Mouse (Mus musculus) urinary bladder, postnatal 10 days (tissue): ENCODE data around the gene Rbm34.
"Not testable (repeated sequence)": the region's sequence is repeated elsewhere in the genome, so short reads cannot be mapped to it uniquely, and the experiment has no call there.

Experiments used
- DNase-seq: peaks from one replicate; pipeline ENCODE4 v3.0.0; 2022; ENCODE audit warnings: low spot score

The Rbm34 gene

GRCm38 (mm10) chr8:126970579-126971313 is at the start of gene Rbm34:
Gene Rbm34, minus strand, starts transcription at chr8:126971071.
- peak; percentile 59 for DNase-seq

- DNase-seq: no peak
These were observed 40.8 kb upstream of the Rbm34 start for GRCm38 (mm10) chr8:127011668-127012067.

- DNase-seq: no peak
These were observed 23.6 kb upstream of the Rbm34 start for GRCm38 (mm10) chr8:126994506-126994905.

- no peak for DNase-seq
These were observed 18.7 kb upstream of the Rbm34 start for GRCm38 (mm10) chr8:126989363-126990153.

- no peak for DNase-seq
These were observed 17.6 kb upstream of the Rbm34 start for GRCm38 (mm10) chr8:126988346-126989006.

- DNase-seq: peak; percentile 39
These were observed 15.6 kb upstream of the Rbm34 start for GRCm38 (mm10) chr8:126986495-126986894.

GRCm38 (mm10) chr8:126980046-126980445 is 9.2 kb upstream of the Rbm34 start:
- DNase-seq: no peak

GRCm38 (mm10) chr8:126979091-126979920 is 8.4 kb upstream of the Rbm34 start:
- DNase-seq: no peak

- DNase-seq: not testable (repeated sequence)
These were observed 7.7 kb upstream of the Rbm34 start for GRCm38 (mm10) chr8:126978535-126978934.

- DNase-seq: no peak
These were observed 7.2 kb upstream of the Rbm34 start for GRCm38 (mm10) chr8:126978028-126978427.

- DNase-seq: no peak
These were observed 5.9 kb upstream of the Rbm34 start for GRCm38 (mm10) chr8:126976608-126977348.

GRCm38 (mm10) chr8:126975706-126976105 is 4.8 kb upstream of the Rbm34 start:
- DNase-seq: no peak

GRCm38 (mm10) chr8:126974511-126974910 is 3.6 kb upstream of the Rbm34 start:
- no peak for DNase-seq

GRCm38 (mm10) chr8:126973686-126974265 is 2.9 kb upstream of the Rbm34 start:
- no peak for DNase-seq

- no peak for DNase-seq
These were observed 1.8 kb upstream of the Rbm34 start for GRCm38 (mm10) chr8:126972649-126973048.

GRCm38 (mm10) chr8:126972102-126972501 is 1.2 kb upstream of the Rbm34 start:
- DNase-seq: no peak

- no peak for DNase-seq
These were observed 418 bp upstream of the Rbm34 start for GRCm38 (mm10) chr8:126971314-126971664.

GRCm38 (mm10) chr8:126969546-126969945 is 1.3 kb downstream of the Rbm34 start:
- DNase-seq: no peak

- DNase-seq: no peak
These were observed 2.8 kb downstream of the Rbm34 start for GRCm38 (mm10) chr8:126968107-126968506.

- no peak for DNase-seq
These were observed 5.6 kb downstream of the Rbm34 start for GRCm38 (mm10) chr8:126965246-126965645.

GRCm38 (mm10) chr8:126962871-126963270 is 8.0 kb downstream of the Rbm34 start:
- DNase-seq: no peak
